Mouse (Mus musculus) heart, adult 2 months (tissue): ENCODE measurements at regions not wholly inside any gene's neighbourhood (a gene's known extent, or its start where the extent isn't known, plus 50 kb on each side); places are given as distances from the start of the nearest gene placed in this dataset.

Source experiments
- DNase-seq, 2 experiments: peaks; one replicate each; pipeline ENCODE4 v3.0.0; 2021
- H3K27ac ChIP-seq: fragments of 200-600 bp; 2 replicates; pipeline ENCODE4 v1.8.1; 2022
- H3K27me3 ChIP-seq: fragments of 200-500 bp; 2 replicates; pipeline ENCODE4 v1.6.1; 2012; ENCODE audit warnings: mild to moderate bottlenecking, low read length, inconsistent platforms, mixed read lengths; ENCODE audit not compliant: control insufficient read depth, insufficient read depth
- H3K36me3 ChIP-seq: fragments of 200-500 bp; 2 replicates; pipeline ENCODE4 v1.6.1; 2012; ENCODE audit warnings: low read length, inconsistent platforms; ENCODE audit not compliant: control insufficient read depth, insufficient read depth
- H3K4me1 ChIP-seq: fragments of 200-500 bp; 2 replicates; pipeline ENCODE4 v1.6.1; 2011; ENCODE audit warnings: low read length; ENCODE audit not compliant: control insufficient read depth, insufficient read depth
- H3K4me3 ChIP-seq: fragments of 200-600 bp; 2 replicates; pipeline ENCODE4 v1.8.1; 2022
- H3K79me2 ChIP-seq: fragments of 200-500 bp; replicated peaks from 2 replicates; pipeline ENCODE4 v1.6.1; 2012; ENCODE audit warnings: mild to moderate bottlenecking, inconsistent platforms, low read length, moderate library complexity, mixed read lengths; ENCODE audit not compliant: control insufficient read depth, insufficient read depth
- H3K9ac ChIP-seq: fragments of 200-500 bp; 2 replicates; pipeline ENCODE4 v1.6.1; 2012; ENCODE audit warnings: low read depth, mild to moderate bottlenecking, control low read depth, inconsistent platforms, low read length, mixed read lengths
- CTCF ChIP-seq: fragments of 200-600 bp; IDR thresholded peaks from 2 replicates; pipeline ENCODE4 v1.8.1; 2022; ENCODE audit warnings: antibody characterized with exemption, mild to moderate bottlenecking, moderate library complexity
- EP300 ChIP-seq: fragments of 200-500 bp; IDR thresholded peaks from 2 replicates; pipeline ENCODE4 v1.6.1; 2011; ENCODE audit warnings: low read depth, low read length, control low read depth; ENCODE audit not compliant: insufficient read depth
- POLR2A ChIP-seq: fragments of 200-500 bp; IDR thresholded peaks from 2 replicates; pipeline ENCODE4 v1.6.1; 2011; ENCODE audit warnings: mild to moderate bottlenecking, low read depth, low read length, control low read depth; ENCODE audit not compliant: insufficient read depth
- WGBS: fragments of 180-500 bp; shearing (Covaris S2); methylation state at CpG from one replicate; pipeline ENCODE4 v1.1.7; 2018; 5-methylcytosine and 5-hydroxymethylcytosine counted together
- intact Hi-C: fragments of 180-260 bp; cut with DNase I; formaldehyde crosslinking; loops from one replicate; pipeline ENCODE4 v1.15.1; 2025

DNA sequence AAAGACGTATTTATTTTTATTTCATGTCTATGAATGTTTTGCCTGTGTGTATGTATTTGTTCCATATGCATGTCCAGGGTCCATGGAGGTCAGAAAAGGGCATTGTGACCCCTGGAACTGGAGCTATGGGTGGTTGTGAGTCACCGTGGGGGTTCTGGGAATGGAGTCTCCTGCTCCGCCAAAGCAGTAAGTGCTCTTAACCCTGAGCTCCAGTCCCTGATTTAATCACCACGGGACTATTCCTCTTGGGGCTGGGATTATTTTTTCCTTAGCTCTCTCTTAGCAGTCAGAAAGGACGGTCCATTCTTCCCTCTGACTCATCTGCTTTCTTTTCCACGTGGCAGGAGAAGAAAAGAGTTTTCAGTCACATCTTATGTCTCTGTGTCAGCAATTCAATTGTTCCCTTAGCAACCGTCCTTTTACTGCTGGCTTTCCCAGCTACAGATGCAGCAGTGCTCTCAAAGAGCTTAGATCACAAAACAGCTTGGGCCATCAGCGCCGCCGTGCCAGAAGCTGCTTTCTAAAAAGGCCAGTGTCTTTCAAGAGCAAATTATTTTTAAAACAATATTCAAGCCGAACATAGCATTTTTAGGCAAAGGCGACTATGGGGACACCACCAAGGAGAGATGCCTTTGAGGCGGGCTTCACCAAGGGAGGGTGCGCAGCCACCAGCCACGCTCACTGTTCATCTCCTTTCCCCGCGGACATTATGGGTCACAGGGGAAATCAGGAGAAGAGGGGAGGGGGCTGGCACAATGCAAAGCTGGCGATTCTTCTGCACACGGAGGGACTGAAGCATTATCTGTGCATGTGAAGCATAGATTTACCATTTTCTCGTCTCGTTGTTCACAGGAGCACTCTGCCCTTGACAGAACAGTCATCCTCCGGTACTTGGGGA lies 110.8 kb downstream of the Map3k7 start:
- Histone ChIP-seq H3K36me3 (no peaks in the 10 kb centered on the region), H3K27me3 (no peaks in the 10 kb centered on the region), H3K9ac (no peak overlapping the region), H3K79me2 (no peaks in the 10 kb centered on the region), H3K4me1 (no peaks in the 10 kb centered on the region), H3K27ac (no peak overlapping the region), H3K4me3 (no peak overlapping the region)
- no peak for DNase-seq
- 22% methylated on average over 22 of the region's 22 CpGs for WGBS
- intact Hi-C loops = no loop called here
- TF ChIP-seq POLR2A = no peak
- TF ChIP-seq EP300 = no peak
- TF ChIP-seq CTCF = no peak

DNA sequence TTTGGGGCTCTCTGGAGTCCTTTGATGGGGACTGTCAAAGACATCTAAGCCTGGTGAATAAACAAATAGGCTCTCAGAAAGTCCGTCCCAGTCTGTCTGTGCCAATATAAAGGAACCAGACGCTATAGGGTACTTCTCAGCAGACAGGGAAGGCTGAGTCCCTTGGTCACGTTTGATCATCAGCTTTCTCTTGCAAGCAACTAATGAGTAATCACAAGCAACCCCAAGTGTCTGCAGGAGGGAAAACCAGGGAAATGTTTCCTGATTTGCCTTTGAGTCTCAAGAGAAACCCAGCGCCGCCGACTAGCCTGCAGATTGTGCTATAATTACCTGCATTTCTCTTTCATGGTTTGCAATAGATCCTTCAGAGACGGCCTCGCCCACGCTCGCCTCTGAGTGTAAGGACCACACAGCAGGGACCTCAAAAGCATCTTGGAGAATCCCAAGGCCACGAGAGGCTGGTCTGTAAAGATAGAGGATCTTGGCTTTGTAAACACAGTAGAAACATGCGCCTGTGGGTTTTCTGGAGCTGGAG lies 112.6 kb downstream of the Map3k7 start:
- whole genome bisulfite sequencing = 86% methylated on average over 12 of the region's 12 CpGs
- intact Hi-C loops = no loop called here

DNA sequence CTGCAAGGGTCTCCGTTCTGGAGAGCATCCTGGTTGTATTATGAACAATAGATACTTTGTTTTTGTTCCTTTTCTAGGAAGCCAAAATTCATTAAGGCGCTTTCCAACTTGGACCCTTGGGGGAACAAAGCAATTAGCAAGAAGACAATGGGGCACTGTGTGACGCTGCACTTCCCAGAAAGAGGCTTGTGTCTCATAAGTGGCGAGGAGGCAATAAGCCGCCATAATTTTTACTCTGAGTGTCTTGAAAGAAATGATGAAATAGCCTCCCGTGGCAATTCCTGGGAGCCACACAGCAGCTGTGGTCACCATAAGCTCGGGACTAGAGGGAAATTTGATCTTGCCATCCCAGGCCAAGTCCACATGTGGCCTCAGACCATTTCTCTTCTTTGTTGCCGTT lies 119.6 kb downstream of the Map3k7 start:
- Histone ChIP-seq H3K79me2 (no peaks in the 10 kb centered on the region), H3K4me3 (no peak overlapping the region), H3K27ac (no peak overlapping the region), H3K27me3 (no peaks in the 10 kb centered on the region), H3K36me3 (no peaks in the 10 kb centered on the region), H3K9ac (no peak overlapping the region), H3K4me1 (no peaks in the 10 kb centered on the region)
- 57% methylated on average over 8 of the region's 8 CpGs for WGBS
- TF ChIP-seq CTCF (no peak), POLR2A (no peak), EP300 (no peak)
- no peak for DNase-seq
- intact Hi-C loops = no loop called here

More for the DNA sequence above, 112.6 kb downstream of the Map3k7 start:
- no peak overlapping the region for H3K27ac ChIP-seq
- no peaks in the 10 kb centered on the region for H3K27me3 ChIP-seq
- no peaks in the 10 kb centered on the region for H3K79me2 ChIP-seq
- H3K4me3 ChIP-seq = no peak overlapping the region
- no peak overlapping the region for H3K9ac ChIP-seq
- H3K36me3 ChIP-seq = no peaks in the 10 kb centered on the region
- no peaks in the 10 kb centered on the region for H3K4me1 ChIP-seq
- no peak for DNase-seq
- no peak for TF ChIP-seq CTCF
- no peak for TF ChIP-seq POLR2A
- no peak for TF ChIP-seq EP300

DNA sequence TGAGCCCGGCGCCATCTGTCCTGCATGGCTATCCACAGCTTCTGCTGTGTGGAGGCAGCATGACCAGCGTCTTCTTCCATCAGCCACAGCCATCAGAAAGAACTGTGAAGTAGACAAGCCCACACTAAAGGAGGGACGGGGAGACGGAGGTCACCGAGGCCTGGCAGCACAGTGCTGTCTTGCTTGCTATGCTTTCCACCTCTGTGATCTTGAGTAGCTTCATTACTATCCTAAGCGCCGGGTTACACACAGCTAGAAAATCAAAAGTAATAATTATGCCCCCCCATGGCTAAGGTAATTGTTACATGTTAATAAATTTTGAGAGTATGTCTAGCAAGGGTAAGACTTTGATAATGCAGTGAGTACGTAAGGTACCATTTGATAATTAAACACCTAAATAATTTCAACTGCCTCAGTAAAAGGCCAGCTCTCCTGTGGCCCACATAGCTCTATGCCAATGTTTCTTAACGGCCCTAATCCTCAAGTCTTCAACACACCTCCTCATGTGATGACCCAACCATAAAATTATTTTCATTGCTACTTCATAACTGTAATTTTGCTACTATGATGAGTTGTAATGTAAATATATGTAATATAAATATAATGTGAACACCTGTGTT lies 120.5 kb downstream of the Map3k7 start:
- WGBS = 90% methylated on average over 10 of the region's 10 CpGs
- no peaks in the 10 kb centered on the region for H3K36me3 ChIP-seq
- intact Hi-C loops = no loop called here
- no peak overlapping the region for H3K4me3 ChIP-seq
- H3K79me2 ChIP-seq = no peaks in the 10 kb centered on the region
- H3K27ac ChIP-seq = no peak overlapping the region
- TF ChIP-seq EP300 (no peak), POLR2A (no peak), CTCF (no peak)
- DNase-seq = no peak
- no peaks in the 10 kb centered on the region for H3K4me1 ChIP-seq
- H3K9ac ChIP-seq = no peak overlapping the region
- H3K27me3 ChIP-seq = no peaks in the 10 kb centered on the region

DNA sequence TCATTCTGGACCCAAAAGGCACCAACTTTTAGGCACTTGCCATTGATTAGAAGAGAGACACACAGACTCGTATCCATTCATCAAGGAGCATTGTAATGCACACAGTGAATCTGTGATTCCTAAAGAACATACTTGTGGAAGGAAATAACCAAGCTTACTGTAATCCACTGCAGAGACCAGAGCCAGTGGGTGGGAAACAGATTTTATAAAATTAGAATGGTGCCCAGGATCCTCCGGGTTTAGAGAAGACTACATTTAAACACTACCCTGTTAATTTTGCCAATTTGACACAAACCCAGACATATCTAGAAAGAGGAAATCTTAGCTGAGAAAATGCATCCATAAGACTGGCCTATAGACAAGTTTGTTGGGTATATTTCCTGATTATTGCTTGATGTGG lies 121.1 kb downstream of the Map3k7 start:
- H3K36me3 ChIP-seq = no peaks in the 10 kb centered on the region
- no peak for DNase-seq
- no peaks in the 10 kb centered on the region for H3K4me1 ChIP-seq
- intact Hi-C loops = no loop called here
- no peak overlapping the region for H3K9ac ChIP-seq
- 94% methylated on average over 2 of the region's 2 CpGs for WGBS
- H3K79me2 ChIP-seq = no peaks in the 10 kb centered on the region
- no peaks in the 10 kb centered on the region for H3K27me3 ChIP-seq
- H3K4me3 ChIP-seq = no peak overlapping the region
- TF ChIP-seq EP300 (no peak), CTCF (no peak), POLR2A (no peak)
- no peak overlapping the region for H3K27ac ChIP-seq

DNA sequence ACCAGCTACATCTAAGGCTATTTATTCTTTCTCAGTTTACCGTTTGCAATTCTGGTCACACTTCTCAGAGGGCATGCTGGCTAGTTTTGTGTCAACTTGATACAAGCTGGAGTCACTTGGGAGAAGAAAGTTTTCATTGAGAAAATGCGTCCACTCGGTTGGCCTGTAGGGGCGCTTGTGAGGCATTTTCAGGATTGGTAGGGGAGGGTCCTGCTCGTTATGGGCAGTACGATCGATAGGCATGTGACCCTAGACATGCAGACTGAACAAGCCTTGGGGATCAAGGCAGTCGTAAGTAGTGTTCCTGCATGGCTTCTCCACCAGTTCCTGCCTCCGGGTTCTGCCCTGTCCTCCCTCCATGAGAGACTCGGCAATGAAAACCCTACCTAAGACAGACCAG lies 127.2 kb downstream of the Map3k7 start:
- Histone ChIP-seq H3K4me1 (no peaks in the 10 kb centered on the region), H3K79me2 (no peaks in the 10 kb centered on the region), H3K36me3 (no peaks in the 10 kb centered on the region), H3K9ac (no peak overlapping the region), H3K27me3 (no peaks in the 10 kb centered on the region), H3K4me3 (no peak overlapping the region), H3K27ac (no peak overlapping the region)
- WGBS = 80% methylated on average over 10 of the region's 10 CpGs
- intact Hi-C loops = no loop called here
- TF ChIP-seq EP300 (no peak), POLR2A (no peak), CTCF (no peak)
- no peak for DNase-seq
